Mouse (Mus musculus) thymus, adult 2 months (tissue): Measurements from ENCODE around the gene Fgfr2. TPM values are rescaled to one million over a fixed set of nuclear protein-coding genes. Genes with fewer than 3 reads are reported as not detected.
A peak's percentile ranks its signal among the peaks of the same experiment; 100 is the strongest.
"Not testable (repeated sequence)": the region's sequence is repeated elsewhere in the genome, so short reads cannot be mapped to it uniquely, and the experiment has no call there.

Experiments used
- DNase-seq: peaks from one replicate; pipeline ENCODE4 v3.0.0; 2021
- H3K27ac ChIP-seq: fragments of 200-500 bp; 2 replicates; pipeline ENCODE4 v1.5.1; 2012; ENCODE audit warnings: low read length, control low read depth; ENCODE audit not compliant: control insufficient read depth, insufficient read depth
- H3K27me3 ChIP-seq: fragments of 200-500 bp; 2 replicates; pipeline ENCODE4 v1.6.1; 2012; ENCODE audit warnings: mild to moderate bottlenecking, low read length, moderate library complexity, mixed read lengths; ENCODE audit not compliant: control insufficient read depth, insufficient read depth
- H3K36me3 ChIP-seq: fragments of 200-500 bp; 2 replicates; pipeline ENCODE4 v1.6.1; 2012; ENCODE audit warnings: mild to moderate bottlenecking, low read length, moderate library complexity; ENCODE audit not compliant: control insufficient read depth, insufficient read depth
- H3K4me1 ChIP-seq: fragments of 200-500 bp; replicated peaks from 2 replicates; pipeline ENCODE4 v1.6.1; 2012; ENCODE audit warnings: low read length; ENCODE audit not compliant: control insufficient read depth, insufficient read depth
- H3K4me3 ChIP-seq: fragments of 200-500 bp; 2 replicates; pipeline ENCODE4 v1.5.1; 2012; ENCODE audit warnings: mild to moderate bottlenecking, low read length, control low read depth, moderate library complexity; ENCODE audit not compliant: control insufficient read depth, insufficient read depth
- CTCF ChIP-seq: fragments of 200-500 bp; IDR thresholded peaks from 2 replicates; pipeline ENCODE4 v1.5.1; 2012; ENCODE audit warnings: mild to moderate bottlenecking, control low read depth, low read length, moderate library complexity, borderline replicate concordance; ENCODE audit not compliant: control insufficient read depth, poor library complexity, insufficient read depth; ENCODE audit errors: extremely low read depth
- POLR2A ChIP-seq: fragments of 200-500 bp; IDR thresholded peaks from 2 replicates; pipeline ENCODE4 v1.6.1; 2012; ENCODE audit warnings: mild to moderate bottlenecking, low read length, control low read depth, moderate library complexity; ENCODE audit not compliant: control insufficient read depth, poor library complexity, insufficient read depth; ENCODE audit errors: extremely low read depth
- WGBS: fragments of 180-500 bp; shearing (Covaris S2); methylation state at CpG from one replicate; pipeline ENCODE4 v1.1.7; 2018; 5-methylcytosine and 5-hydroxymethylcytosine counted together
- polyA plus RNA-seq: library from polyadenylated mRNA; depleted of rRNA; stranded (reverse); fragments of >200 nt; gene quantifications from 2 replicates; pipeline ENCODE4 v1.2.3, GENCODE M21; 2012

Gene Fgfr2
- polyA plus RNA-seq, 1 experiment: 12.1 TPM

- no peak for DNase-seq
- Histone ChIP-seq H3K4me3 (no peak overlapping the region), H3K36me3 (no peaks in the 10 kb centered on the region), H3K27ac (no peak overlapping the region), H3K27me3 (no peaks in the 10 kb centered on the region), H3K4me1 (no peaks in the 10 kb centered on the region)
- TF ChIP-seq POLR2A: no peak
- TF ChIP-seq CTCF: no peak
- 84% methylated on average over 2 of the region's 2 CpGs for WGBS
Observed at GRCm38 (mm10) chr7:131062541-131062940, 2060.6 kb downstream of the Fgfr2 start.

- not testable (repeated sequence) for H3K4me1 ChIP-seq, H3K27ac ChIP-seq, H3K4me3 ChIP-seq, H3K27me3 ChIP-seq, H3K36me3 ChIP-seq
- 74% methylated on average over 2 of the region's 2 CpGs for WGBS
- peak; percentile 43 for DNase-seq
Observed at GRCm38 (mm10) chr7:131059808-131060207, 2063.3 kb downstream of the Fgfr2 start.

- not testable (repeated sequence) for DNase-seq
- WGBS: 62% methylated on average over 9 of the region's 9 CpGs
Observed at GRCm38 (mm10) chr7:131057918-131058317, 2065.2 kb downstream of the Fgfr2 start.

DNA sequence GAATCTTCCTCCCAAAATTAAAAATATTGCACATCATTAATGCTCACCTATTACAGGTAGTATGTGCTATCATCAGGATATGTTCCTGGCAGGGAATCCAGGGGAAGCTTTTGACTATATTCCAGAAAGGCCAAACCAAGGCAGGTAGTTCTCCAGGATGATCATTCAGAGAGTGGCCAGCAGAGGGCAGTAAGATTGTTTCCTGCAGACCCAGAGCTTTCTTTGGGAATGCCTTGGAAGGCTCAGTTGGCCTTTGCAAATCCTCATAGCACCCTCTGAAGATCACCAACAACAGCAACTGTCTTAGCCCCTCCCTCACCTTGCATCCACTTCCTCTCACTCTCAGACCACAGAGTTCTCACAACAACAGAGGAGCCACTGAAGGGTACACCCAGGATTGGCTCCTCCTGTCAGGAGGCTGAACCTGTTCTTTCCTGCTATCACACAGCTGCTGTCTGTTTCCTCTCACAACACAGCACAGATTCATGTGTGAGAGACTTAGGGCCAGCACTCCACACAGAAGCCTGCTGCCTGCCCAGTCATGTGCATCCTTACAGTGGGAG lies 2068.3 kb downstream of the Fgfr2 start:
- Histone ChIP-seq H3K4me1 (0 out of 2 replicates have a peak, but pooled peaks cover 2% of the 10 kb centered on the region), H3K36me3 (no peaks in the 10 kb centered on the region), H3K27me3 (no peaks in the 10 kb centered on the region), H3K27ac (no peak overlapping the region), H3K4me3 (no peak overlapping the region)
- no peak for TF ChIP-seq POLR2A
- DNase-seq: no peak

More at GRCm38 (mm10) chr7:131057918-131058317, 2065.2 kb downstream of the Fgfr2 start:
- H3K36me3 ChIP-seq, H3K27ac ChIP-seq, H3K4me1 ChIP-seq, H3K4me3 ChIP-seq, H3K27me3 ChIP-seq: not testable (repeated sequence)

- H3K4me1 ChIP-seq, H3K4me3 ChIP-seq, H3K27ac ChIP-seq, H3K36me3 ChIP-seq, DNase-seq, H3K27me3 ChIP-seq: not testable (repeated sequence)
- WGBS: 79% methylated on average over 8 of the region's 8 CpGs
Observed at GRCm38 (mm10) chr7:131049829-131050228, 2073.3 kb downstream of the Fgfr2 start.

- H3K27ac ChIP-seq: peak overlapping the region; percentile 25; the same call in 1 of the 2 replicates
- H3K27me3 ChIP-seq, H3K36me3 ChIP-seq, H3K4me1 ChIP-seq, H3K4me3 ChIP-seq: not testable (repeated sequence)
- DNase-seq: peak; percentile 44
- 32% methylated on average over 3 of the region's 3 CpGs for WGBS
Observed at GRCm38 (mm10) chr7:131045258-131045835, 2077.8 kb downstream of the Fgfr2 start.

DNA sequence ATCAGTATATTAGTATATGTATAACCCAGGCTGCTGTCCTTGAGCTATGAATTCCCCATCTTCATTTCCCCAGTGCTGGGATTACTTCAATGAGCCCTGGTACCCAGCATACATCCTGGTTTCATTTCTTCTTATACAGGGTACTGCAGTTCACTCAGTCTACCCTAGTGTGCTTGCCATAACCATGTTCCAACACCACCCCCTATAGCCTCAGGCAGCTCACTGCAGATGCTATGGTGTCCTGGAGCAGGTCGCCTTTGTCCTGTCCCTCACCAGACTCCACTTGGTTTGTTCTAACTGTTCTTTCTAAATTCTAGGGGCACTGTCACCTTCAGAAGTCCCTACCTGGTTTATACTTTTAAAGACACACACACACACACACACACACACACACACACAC lies 2080.5 kb downstream of the Fgfr2 start:
- DNase-seq: no peak
- Histone ChIP-seq H3K27me3 (no peaks in the 10 kb centered on the region), H3K27ac (no peak overlapping the region), H3K36me3 (no peaks in the 10 kb centered on the region), H3K4me1 (no peaks in the 10 kb centered on the region), H3K4me3 (no peak overlapping the region)
- 70% methylated on average over 1 of the region's 1 CpGs for WGBS
- TF ChIP-seq CTCF (no peak), POLR2A (no peak)

DNA sequence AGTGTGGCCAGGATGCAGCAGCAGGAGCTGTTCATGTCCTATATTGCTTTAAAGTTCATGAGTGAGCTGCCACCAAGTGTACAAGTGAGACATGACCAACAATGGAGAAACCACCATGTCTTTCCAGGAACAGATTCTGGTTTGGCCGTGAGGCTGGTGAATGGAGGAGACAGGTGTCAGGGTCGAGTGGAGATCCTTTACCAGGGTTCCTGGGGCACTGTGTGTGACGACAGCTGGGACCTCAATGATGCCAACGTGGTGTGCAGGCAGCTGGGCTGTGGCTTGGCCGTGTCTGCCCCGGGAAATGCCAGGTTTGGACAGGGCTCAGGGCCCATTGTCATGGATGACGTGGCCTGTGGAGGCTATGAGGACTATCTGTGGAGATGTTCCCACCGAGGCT lies 2082.4 kb downstream of the Fgfr2 start:
- H3K4me3 ChIP-seq, H3K4me1 ChIP-seq, H3K27me3 ChIP-seq, DNase-seq, H3K27ac ChIP-seq, H3K36me3 ChIP-seq: not testable (repeated sequence)
- WGBS: 67% methylated on average over 8 of the region's 8 CpGs
